Mouse (Mus musculus): ENCODE data around the gene Ranbp3. TPM values are rescaled to one million over a fixed set of nuclear protein-coding genes. Genes with fewer than 3 reads are reported as not detected.

The Ranbp3 gene
- total and polyA plus RNA-seq, 3 experiments = 77.9 to 86.0 (median 79.5) TPM

DNA sequence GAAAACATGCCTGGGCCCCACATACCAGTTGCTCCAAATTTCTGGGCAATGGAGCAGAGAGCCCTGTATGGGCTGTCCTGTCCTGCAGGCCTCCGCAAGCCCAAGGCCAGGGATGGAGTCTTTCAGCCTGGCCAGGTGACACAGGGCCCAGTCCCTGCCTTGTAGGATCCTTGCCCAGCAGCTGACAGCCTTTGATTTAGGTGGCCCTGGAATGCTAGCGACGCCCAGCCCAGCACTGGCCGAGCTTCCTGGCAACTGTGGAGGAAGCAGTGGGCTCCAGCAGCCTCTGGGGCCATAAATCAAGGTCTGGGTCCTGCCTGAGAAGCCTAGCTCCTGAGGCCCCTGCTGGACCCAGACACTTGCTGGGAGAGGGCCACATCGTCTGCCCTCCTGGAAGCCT is 49.3 kb downstream of the Ranbp3 start:
- H3K9ac ChIP-seq (ENCODE audit: insufficient read depth, low read depth) = no peak overlapping the region
- no peak overlapping the region for H3K4me2 ChIP-seq (ENCODE audit: insufficient read depth, low read depth, poor library complexity, severe bottlenecking)
- DNase-seq (ENCODE audit: extremely low read depth) = no peak
- peaks cover 20% of the 10 kb centered on the region for H3K79me2 ChIP-seq (replicated peaks; ENCODE audit: control insufficient read depth, extremely low read depth, insufficient read depth, poor library complexity, severe bottlenecking)
- TF ChIP-seq GABPA (IDR thresholded peaks at IDR 0.05; ENCODE audit: insufficient replicate concordance, low read depth, low read length) (no peak), EP300 (IDR thresholded peaks at IDR 0.05; ENCODE audit: low read length) (no peak), USF1 (IDR thresholded peaks at IDR 0.05; ENCODE audit: low read depth, low read length) (no peak), ETS1 (conservative IDR thresholded peaks at IDR 0.05; ENCODE audit: low read depth, low read length) (no peak), POLR2AphosphoS2 (IDR thresholded peaks at IDR 0.05; ENCODE audit: low read depth, low read length) (no peak), ZKSCAN1 (IDR thresholded peaks at IDR 0.05; ENCODE audit: borderline replicate concordance, low read depth, low read length) (no peak), MAZ (IDR thresholded peaks at IDR 0.05; ENCODE audit: low read depth, low read length) (no peak), CHD2 (IDR thresholded peaks at IDR 0.05; ENCODE audit: low read length) (no peak), ZNF384 (IDR thresholded peaks at IDR 0.05; ENCODE audit: low read depth, low read length) (no peak), USF2 (conservative IDR thresholded peaks at IDR 0.05; ENCODE audit: low read depth, low read length) (no peak), NELFE (IDR thresholded peaks at IDR 0.05; ENCODE audit: low read depth, low read length) (no peak), POLR2A (IDR thresholded peaks at IDR 0.05; ENCODE audit: low read depth, low read length) (no peak), IRF4 (IDR thresholded peaks at IDR 0.05; ENCODE audit: low read depth, low read length) (no peak), SMC3 (IDR thresholded peaks at IDR 0.05; ENCODE audit: low read depth, low read length) (no peak), NRF1 (IDR thresholded peaks at IDR 0.05; ENCODE audit: low read depth, low read length) (no peak), MXI1 (IDR thresholded peaks at IDR 0.05; ENCODE audit: low read depth, low read length) (no peak), BHLHE40 (IDR thresholded peaks at IDR 0.05; ENCODE audit: low read depth, low read length) (no peak), ELF1 (IDR thresholded peaks at IDR 0.05; ENCODE audit: low read depth, low read length) (no peak), SIN3A (IDR thresholded peaks at IDR 0.05; ENCODE audit: low read length) (no peak), UBTF (IDR thresholded peaks at IDR 0.05; ENCODE audit: low read depth, low read length) (no peak)
- dilution Hi-C loops (cut with MboI; ENCODE audit: extremely low pct_ligation_motif_present, extremely low pct_unique_long_range_greater_than_20kb, low sequenced_read_pairs) (no loop called here), in situ Hi-C loops (cut with MboI; ENCODE audit: low pct_ligation_motif_present, low pct_unique_long_range_greater_than_20kb, low sequenced_read_pairs) (no loop called here)
- H3K9me3 ChIP-seq (replicated peaks; ENCODE audit: low read length) = no peaks in the 10 kb centered on the region
- H3K4me1 ChIP-seq (ENCODE audit: control insufficient read depth in 1 of 2, insufficient read depth in 2 of 2) = peaks cover 15 to 28% of the 10 kb centered on the region in 2 experiments
- no peak overlapping the region for H3K4me3 ChIP-seq (replicated peaks in 1 of 3; ENCODE audit: low read depth in 2 of 3, low read length in 2 of 3, poor library complexity in 1 of 3)
- H3K27me3 ChIP-seq (replicated peaks) = no peaks in the 10 kb centered on the region
- H3K36me3 ChIP-seq (replicated peaks in 1 of 2; ENCODE audit: control insufficient read depth in 1 of 2, insufficient read depth in 1 of 2, low read length in 1 of 2) = peaks cover 30 to 56% of the 10 kb centered on the region in 2 experiments
- no peak overlapping the region for H3K27ac ChIP-seq (ENCODE audit: insufficient read depth, low read depth)

DNA sequence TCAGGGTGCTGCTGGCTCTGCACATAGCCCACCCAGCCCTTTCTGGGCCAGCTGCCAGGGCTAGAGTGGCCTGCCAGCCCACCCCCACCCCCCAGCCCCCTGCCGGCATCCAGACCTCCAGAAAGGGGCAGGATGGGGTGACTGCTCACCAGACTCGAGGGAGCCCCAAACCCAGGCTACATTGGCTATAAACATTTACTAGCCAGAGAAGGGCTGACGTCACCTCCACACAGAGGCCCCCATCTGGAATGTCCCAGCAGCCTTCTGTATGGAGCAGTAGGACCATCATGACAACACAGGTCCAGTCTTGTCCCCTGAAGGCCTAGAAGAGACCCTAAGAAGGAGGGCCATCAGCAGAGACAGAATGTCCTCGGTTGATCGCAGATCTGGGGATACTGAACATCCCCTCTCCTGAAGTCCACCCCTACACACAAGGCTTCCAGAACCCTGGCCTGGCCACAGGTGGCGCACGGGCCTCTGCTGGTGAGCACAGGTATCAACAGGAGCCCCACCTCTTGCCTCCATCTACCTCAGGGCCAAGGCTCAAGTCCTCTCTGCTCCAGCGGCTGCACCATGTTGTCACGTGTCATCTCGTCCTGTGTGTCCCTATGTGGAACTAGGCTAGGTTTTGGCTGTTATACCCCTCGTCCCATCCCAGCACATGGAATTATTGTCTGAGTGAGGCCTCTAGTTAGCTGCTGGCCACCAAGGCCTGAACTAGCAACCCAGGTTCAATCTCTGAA is 50.5 kb downstream of the Ranbp3 start:
- H3K79me2 ChIP-seq (replicated peaks; ENCODE audit: control insufficient read depth, extremely low read depth, insufficient read depth, poor library complexity, severe bottlenecking) = peaks cover 14% of the 10 kb centered on the region
- dilution Hi-C loops (cut with MboI; ENCODE audit: extremely low pct_ligation_motif_present, extremely low pct_unique_long_range_greater_than_20kb, low sequenced_read_pairs) (no loop called here), in situ Hi-C loops (cut with MboI; ENCODE audit: low pct_ligation_motif_present, low pct_unique_long_range_greater_than_20kb, low sequenced_read_pairs) (no loop called here)
- peaks cover 30 to 56% of the 10 kb centered on the region in 2 experiments for H3K36me3 ChIP-seq (replicated peaks in 1 of 2; ENCODE audit: control insufficient read depth in 1 of 2, insufficient read depth in 1 of 2, low read length in 1 of 2)
- H3K4me2 ChIP-seq (ENCODE audit: insufficient read depth, low read depth, poor library complexity, severe bottlenecking) = no peak overlapping the region
- H3K27ac ChIP-seq (ENCODE audit: insufficient read depth, low read depth) = no peak overlapping the region
- no peak overlapping the region for H3K9ac ChIP-seq (ENCODE audit: insufficient read depth, low read depth)
- no peaks in the 10 kb centered on the region for H3K9me3 ChIP-seq (replicated peaks; ENCODE audit: low read length)
- TF ChIP-seq MEF2A (IDR thresholded peaks at IDR 0.05; ENCODE audit: borderline replicate concordance, low read depth, low read length) (no peak), CTCF (conservative IDR thresholded peaks at IDR 0.05 in 1 of 2, IDR thresholded peaks at IDR 0.05 in 1 of 2; ENCODE audit: low read depth in 2 of 2, low read length in 2 of 2) (peak in 1 of 2 experiments; percentile 15; a peak in 1 of 4 replicates)
- H3K27me3 ChIP-seq (replicated peaks) = peaks cover under 1% of the 10 kb centered on the region
- no peak overlapping the region for H3K4me3 ChIP-seq (replicated peaks in 1 of 3; ENCODE audit: low read depth in 2 of 3, low read length in 2 of 3, poor library complexity in 1 of 3)
- DNase-seq (ENCODE audit: extremely low read depth) = no peak
- H3K4me1 ChIP-seq (ENCODE audit: control insufficient read depth in 1 of 2, insufficient read depth in 2 of 2) = peaks cover 15 to 36% of the 10 kb centered on the region in 2 experiments

All from CH12.LX (cell line).